Mouse (Mus musculus) erythroblast, embryonic 14.5 days (primary cell): Measurements from ENCODE around the gene Mthfsd. TPM values are rescaled to one million over a fixed set of nuclear protein-coding genes. Genes with fewer than 3 reads are reported as not detected.

ENCODE experiments used
- H3K27me3 ChIP-seq: 2 replicates; pipeline ENCODE4 v1.6.1; 2012; ENCODE audit warnings: inconsistent platforms; ENCODE audit not compliant: control insufficient read depth
- H3K36me3 ChIP-seq: 2 replicates; pipeline ENCODE4 v1.6.1; 2012; ENCODE audit warnings: mild to moderate bottlenecking, inconsistent platforms; ENCODE audit not compliant: control insufficient read depth
- H3K4me1 ChIP-seq: 2 replicates; pipeline ENCODE4 v1.6.1; 2012; ENCODE audit warnings: inconsistent platforms; ENCODE audit not compliant: control insufficient read depth
- H3K4me3 ChIP-seq: replicated peaks from 2 replicates; pipeline ENCODE3; 2012; ENCODE audit warnings: moderate library complexity, mild to moderate bottlenecking, inconsistent platforms
- H3K9me3 ChIP-seq: 2 replicates; pipeline ENCODE4 v1.6.1; 2012; ENCODE audit warnings: low read length, inconsistent platforms, mixed read lengths; ENCODE audit not compliant: control insufficient read depth
- GATA1 ChIP-seq: IDR thresholded peaks from 2 replicates; pipeline ENCODE4 v1.6.1; 2012; ENCODE audit warnings: low read length, inconsistent platforms, mixed read lengths
- TAL1 ChIP-seq: IDR thresholded peaks from 3 replicates; pipeline ENCODE4 v1.6.1; 2012; ENCODE audit warnings: low read length, inconsistent platforms, mixed read lengths
- polyA plus RNA-seq: library from polyadenylated mRNA; stranded (reverse); fragments of >175 nt; gene quantifications from 2 replicates; pipeline ENCODE4 v1.2.3, GENCODE M21; 2012

Gene Mthfsd
- polyA plus RNA-seq, 1 experiment = 3.7 TPM

- no peaks in the 10 kb centered on the region for H3K4me1 ChIP-seq
- H3K27me3 ChIP-seq = peaks cover 35% of the 10 kb centered on the region
- H3K4me3 ChIP-seq = no peak overlapping the region
- H3K36me3 ChIP-seq = no peaks in the 10 kb centered on the region
- H3K9me3 ChIP-seq = peaks cover 13% of the 10 kb centered on the region
- no peak for TF ChIP-seq TAL1
These were observed 24.8 kb upstream of the Mthfsd start for GRCm38 (mm10) chr8:121132961-121133513.

- TF ChIP-seq GATA1 (no peak), TAL1 (no peak)
- no peaks in the 10 kb centered on the region for H3K9me3 ChIP-seq
These were observed 22.3 kb upstream of the Mthfsd start for GRCm38 (mm10) chr8:121130522-121130921.

GRCm38 (mm10) chr8:121129265-121129940, 21.2 kb upstream of the Mthfsd start:
- Histone ChIP-seq H3K36me3 (no peaks in the 10 kb centered on the region), H3K4me1 (no peaks in the 10 kb centered on the region), H3K9me3 (no peaks in the 10 kb centered on the region), H3K27me3 (peaks cover 71% of the 10 kb centered on the region), H3K4me3 (no peak overlapping the region)
- no peak for TF ChIP-seq GATA1
- TF ChIP-seq TAL1 = no peak

More at GRCm38 (mm10) chr8:121130522-121130921, 22.3 kb upstream of the Mthfsd start:
- no peak overlapping the region for H3K4me3 ChIP-seq
- H3K4me1 ChIP-seq = no peaks in the 10 kb centered on the region
- no peaks in the 10 kb centered on the region for H3K36me3 ChIP-seq
- peaks cover 60% of the 10 kb centered on the region for H3K27me3 ChIP-seq

- Histone ChIP-seq H3K4me3 (no peak overlapping the region), H3K36me3 (no peaks in the 10 kb centered on the region), H3K27me3 (peaks cover 77% of the 10 kb centered on the region), H3K4me1 (no peaks in the 10 kb centered on the region), H3K9me3 (no peaks in the 10 kb centered on the region)
- no peak for TF ChIP-seq GATA1
- TF ChIP-seq TAL1 = no peak
These were observed 20.5 kb upstream of the Mthfsd start for GRCm38 (mm10) chr8:121128531-121129264.

- no peak for TF ChIP-seq GATA1
- TF ChIP-seq TAL1 = no peak
- Histone ChIP-seq H3K27me3 (peaks cover 85% of the 10 kb centered on the region), H3K9me3 (no peaks in the 10 kb centered on the region), H3K4me3 (no peak within 1 kb of the TSS), H3K36me3 (no peaks in the 10 kb centered on the region), H3K4me1 (no peaks in the 10 kb centered on the region)
These were observed 19.7 kb upstream of the Mthfsd start, which contains the start of gene Foxl1 for GRCm38 (mm10) chr8:121127756-121128375. Foxl1 (plus strand) TSS chr8:121127940.

GRCm38 (mm10) chr8:121127291-121127701, 19.1 kb upstream of the Mthfsd start:
- no peaks in the 10 kb centered on the region for H3K4me1 ChIP-seq
- H3K36me3 ChIP-seq = no peaks in the 10 kb centered on the region
- no peaks in the 10 kb centered on the region for H3K9me3 ChIP-seq
- TF ChIP-seq GATA1 (no peak), TAL1 (no peak)
- H3K4me3 ChIP-seq = no peak overlapping the region
- H3K27me3 ChIP-seq = peaks cover 90% of the 10 kb centered on the region

- H3K36me3 ChIP-seq = no peaks in the 10 kb centered on the region
- H3K4me3 ChIP-seq = no peak overlapping the region
- no peaks in the 10 kb centered on the region for H3K4me1 ChIP-seq
- no peaks in the 10 kb centered on the region for H3K9me3 ChIP-seq
- TF ChIP-seq TAL1 (no peak), GATA1 (no peak)
- H3K27me3 ChIP-seq = peaks cover 95% of the 10 kb centered on the region
These were observed 18.5 kb upstream of the Mthfsd start for GRCm38 (mm10) chr8:121126694-121127093.

- TF ChIP-seq TAL1 (no peak), GATA1 (no peak)
- H3K4me1 ChIP-seq = no peaks in the 10 kb centered on the region
- peaks cover 99% of the 10 kb centered on the region for H3K27me3 ChIP-seq
- no peak overlapping the region for H3K4me3 ChIP-seq
- no peaks in the 10 kb centered on the region for H3K36me3 ChIP-seq
- H3K9me3 ChIP-seq = no peaks in the 10 kb centered on the region
These were observed 18.0 kb upstream of the Mthfsd start for GRCm38 (mm10) chr8:121126191-121126590.
